Mouse (Mus musculus) heart, embryonic 16.5 days (tissue): ENCODE data around the gene Btbd35f29. TPM values are rescaled to one million over a fixed set of nuclear protein-coding genes. Genes with fewer than 3 reads are reported as not detected.
"Not testable (repeated sequence)": the region's sequence is repeated elsewhere in the genome, so short reads cannot be mapped to it uniquely, and the experiment has no call there.

Experiments
- ATAC-seq: fragments of 200-750 bp; cut with Nextera tagmentation; replicated peaks from 2 replicates; pipeline ENCODE4 v1.8.0; 2017; ENCODE audit warnings: moderate number of reproducible peaks; ENCODE audit not compliant: insufficient read depth, low FRiP score; ENCODE audit errors: extremely low read depth
- H3K27ac ChIP-seq: fragments of 300-500 bp; sonication (generic); 2 replicates; pipeline ENCODE4 v1.5.1; 2014; ENCODE audit warnings: mild to moderate bottlenecking, low read length, control low read depth, moderate library complexity
- H3K27me3 ChIP-seq: fragments of 300-500 bp; sonication (generic); 2 replicates; pipeline ENCODE4 v1.6.1; 2014; ENCODE audit warnings: low read length, mixed read lengths; ENCODE audit not compliant: control insufficient read depth, insufficient read depth
- H3K36me3 ChIP-seq: fragments of 300-500 bp; sonication (generic); 2 replicates; pipeline ENCODE4 v1.6.1; 2014; ENCODE audit not compliant: control insufficient read depth, insufficient read depth
- H3K4me1 ChIP-seq: fragments of 300-500 bp; sonication (generic); 2 replicates; pipeline ENCODE4 v1.6.1; 2014; ENCODE audit warnings: low read length, mixed read lengths; ENCODE audit not compliant: control insufficient read depth, insufficient read depth
- H3K4me2 ChIP-seq: fragments of 300-500 bp; sonication (generic); 2 replicates; pipeline ENCODE4 v1.6.1; 2014; ENCODE audit warnings: low read depth, mild to moderate bottlenecking, control low read depth, low read length
- H3K4me3 ChIP-seq: fragments of 300-500 bp; sonication (generic); 2 replicates; pipeline ENCODE4 v1.5.1; 2014; ENCODE audit warnings: mild to moderate bottlenecking, control low read depth, low read length
- H3K9ac ChIP-seq: fragments of 300-500 bp; sonication (generic); 2 replicates; pipeline ENCODE4 v1.6.1; 2014; ENCODE audit warnings: low read length, control low read depth
- H3K9me3 ChIP-seq: fragments of 300-500 bp; sonication (generic); replicated peaks from 2 replicates; pipeline ENCODE4 v1.6.1; 2016; ENCODE audit warnings: low read length; ENCODE audit not compliant: control insufficient read depth
- WGBS: fragments of 180-500 bp; shearing (Covaris S2); extraction: QIAGEN DNeasy Blood & Tissue Kit; methylation state at CpG from one replicate; pipeline ENCODE4 v1.1.7; 2014; 5-methylcytosine and 5-hydroxymethylcytosine counted together
- polyA plus RNA-seq: library from polyadenylated mRNA; unstranded; fragments of >200 nt; fragmentation: Nextera tagmentation; extraction: Ambion mirVana; gene quantifications from 2 replicates; pipeline ENCODE4 v1.2.1, GENCODE M21; 2015

Gene Btbd35f29
- polyA plus RNA-seq = not detected in 2 replicates

DNA sequence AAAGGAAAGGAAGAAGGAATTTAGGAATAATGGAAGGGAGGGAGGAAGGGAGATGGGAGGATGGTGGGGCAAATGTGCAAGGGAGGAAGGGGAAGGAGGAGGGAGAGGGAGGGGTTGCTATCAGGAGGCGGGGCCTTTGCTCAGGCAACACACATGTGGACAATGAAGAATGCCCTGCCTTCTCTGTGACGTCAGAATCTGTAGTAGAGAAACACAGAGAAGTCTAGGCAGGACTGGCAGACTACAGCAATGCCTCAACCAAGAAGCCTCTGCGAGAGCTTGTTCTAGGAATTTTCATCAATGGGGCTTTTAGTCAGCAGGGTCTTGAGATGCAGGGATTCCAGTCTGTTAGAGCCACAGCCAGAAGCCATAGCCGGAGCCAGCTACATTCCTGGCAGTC is at the start of gene Btbd35f29:
Gene Btbd35f29, plus strand, starts transcription at position 301 of the 400 bp plus-strand sequence.
- not testable (repeated sequence) for H3K4me3 ChIP-seq, ATAC-seq, H3K27ac ChIP-seq, H3K9me3 ChIP-seq, H3K27me3 ChIP-seq, H3K4me2 ChIP-seq, H3K9ac ChIP-seq, H3K36me3 ChIP-seq, H3K4me1 ChIP-seq
- WGBS = no CpG with 5 or more reads among the region's 4 CpGs

DNA sequence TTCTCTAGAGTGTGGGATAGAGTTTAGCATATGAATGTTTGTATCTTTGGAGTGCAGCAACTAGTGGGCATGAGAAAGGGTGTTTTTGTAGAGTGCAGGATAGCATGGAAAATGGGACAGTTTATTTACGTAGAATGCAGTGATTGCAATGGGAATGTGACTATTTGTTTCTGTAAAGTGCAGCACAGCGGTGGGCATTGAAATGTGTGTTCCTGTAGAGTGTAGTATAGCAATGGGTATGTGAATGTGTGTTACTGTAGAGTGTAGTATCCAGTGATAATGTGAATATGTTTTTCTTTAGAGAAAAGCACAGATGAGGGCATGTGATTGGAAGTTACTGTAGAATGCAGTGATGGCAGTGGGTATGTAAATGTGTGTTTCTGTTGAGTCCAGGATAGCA is 23.9 kb downstream of the Btbd35f29 start:
- 77% methylated on average over 2 of the region's 2 CpGs for WGBS

DNA sequence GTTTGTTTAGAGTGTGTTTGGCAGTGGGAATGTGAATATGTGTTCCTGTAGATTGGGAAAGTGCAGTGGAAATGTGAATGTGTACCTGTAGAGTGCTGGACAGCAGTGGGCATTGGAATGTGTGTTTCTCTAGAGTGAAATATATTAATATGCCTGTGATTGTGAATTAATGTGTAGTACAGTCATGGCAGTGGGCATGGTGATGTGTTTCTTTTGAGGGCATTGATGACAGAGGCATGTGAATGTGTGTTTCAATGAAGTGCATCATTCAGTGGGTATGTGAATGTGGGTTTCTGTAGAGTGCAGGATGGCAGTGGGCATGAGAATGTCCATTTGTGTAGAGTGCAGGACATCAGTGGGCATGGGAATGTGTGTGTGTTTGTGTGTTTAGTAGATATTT is 27.7 kb downstream of the Btbd35f29 start:
- H3K4me3 ChIP-seq, H3K4me1 ChIP-seq, H3K4me2 ChIP-seq, ATAC-seq, H3K27ac ChIP-seq, H3K36me3 ChIP-seq, H3K27me3 ChIP-seq, H3K9ac ChIP-seq: not testable (repeated sequence)
- H3K9me3 ChIP-seq = peaks cover 13% of the 10 kb centered on the region

More for the DNA sequence above, 23.9 kb downstream of the Btbd35f29 start:
- H3K27ac ChIP-seq, H3K9ac ChIP-seq, ATAC-seq, H3K36me3 ChIP-seq, H3K4me1 ChIP-seq, H3K27me3 ChIP-seq, H3K4me3 ChIP-seq, H3K4me2 ChIP-seq: not testable (repeated sequence)
- peaks cover 11% of the 10 kb centered on the region for H3K9me3 ChIP-seq

DNA sequence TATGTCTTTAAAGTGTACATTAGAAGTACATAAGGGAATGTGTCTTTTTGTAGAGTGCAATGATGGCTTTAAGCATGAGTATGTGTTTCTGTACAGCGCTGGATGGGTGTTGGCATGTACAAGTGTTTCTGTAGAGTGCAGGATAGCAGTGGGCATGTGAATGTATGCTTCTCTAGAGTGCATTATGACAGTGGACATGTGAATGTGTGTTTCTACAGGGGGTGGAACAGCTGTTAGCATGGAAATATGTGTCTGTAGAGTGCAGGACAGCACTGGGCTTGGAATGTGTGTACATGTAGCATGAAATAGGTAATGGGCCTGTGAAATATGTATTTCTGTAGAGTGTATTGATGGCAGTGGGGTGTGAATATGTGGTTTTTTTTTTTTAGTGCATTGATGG is 28.4 kb downstream of the Btbd35f29 start:
- peaks cover 13% of the 10 kb centered on the region for H3K9me3 ChIP-seq
- not testable (repeated sequence) for H3K9ac ChIP-seq, H3K36me3 ChIP-seq, H3K4me3 ChIP-seq, H3K27ac ChIP-seq, H3K4me1 ChIP-seq, H3K4me2 ChIP-seq, H3K27me3 ChIP-seq, ATAC-seq
- 67% methylated on average over 1 of the region's 1 CpGs for WGBS

DNA sequence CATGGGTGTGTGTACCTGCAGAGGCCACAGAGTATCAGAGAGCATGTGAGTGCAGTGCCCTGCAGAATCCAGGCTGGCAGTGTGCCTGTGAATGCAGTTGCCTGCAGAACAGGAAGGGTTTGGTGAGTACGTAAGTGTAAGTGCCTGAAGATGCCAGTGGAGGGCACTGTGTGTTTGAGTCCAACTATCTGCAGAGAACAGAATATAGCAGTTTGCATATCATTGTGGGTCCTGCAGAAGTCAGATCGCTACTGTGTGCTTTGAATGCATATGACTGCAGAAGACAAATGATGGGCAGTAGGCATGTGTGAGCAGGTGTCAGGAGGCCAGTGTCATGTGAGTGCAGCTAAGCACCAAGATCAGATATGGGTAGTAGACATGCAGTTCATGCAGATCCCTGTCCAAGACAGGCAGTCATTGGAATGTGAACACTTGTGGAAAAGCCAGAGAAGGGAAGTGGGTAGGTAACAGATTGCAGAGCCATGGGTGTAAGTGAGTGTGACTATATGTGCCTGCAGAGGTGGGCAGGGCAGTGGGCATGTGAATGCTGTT is 41.1 kb downstream of the Btbd35f29 start:
- ATAC-seq, H3K4me2 ChIP-seq, H3K4me1 ChIP-seq, H3K36me3 ChIP-seq, H3K27me3 ChIP-seq, H3K27ac ChIP-seq, H3K9ac ChIP-seq, H3K4me3 ChIP-seq: not testable (repeated sequence)
- 69% methylated on average over 2 of the region's 2 CpGs for WGBS
- peaks cover 23% of the 10 kb centered on the region for H3K9me3 ChIP-seq

DNA sequence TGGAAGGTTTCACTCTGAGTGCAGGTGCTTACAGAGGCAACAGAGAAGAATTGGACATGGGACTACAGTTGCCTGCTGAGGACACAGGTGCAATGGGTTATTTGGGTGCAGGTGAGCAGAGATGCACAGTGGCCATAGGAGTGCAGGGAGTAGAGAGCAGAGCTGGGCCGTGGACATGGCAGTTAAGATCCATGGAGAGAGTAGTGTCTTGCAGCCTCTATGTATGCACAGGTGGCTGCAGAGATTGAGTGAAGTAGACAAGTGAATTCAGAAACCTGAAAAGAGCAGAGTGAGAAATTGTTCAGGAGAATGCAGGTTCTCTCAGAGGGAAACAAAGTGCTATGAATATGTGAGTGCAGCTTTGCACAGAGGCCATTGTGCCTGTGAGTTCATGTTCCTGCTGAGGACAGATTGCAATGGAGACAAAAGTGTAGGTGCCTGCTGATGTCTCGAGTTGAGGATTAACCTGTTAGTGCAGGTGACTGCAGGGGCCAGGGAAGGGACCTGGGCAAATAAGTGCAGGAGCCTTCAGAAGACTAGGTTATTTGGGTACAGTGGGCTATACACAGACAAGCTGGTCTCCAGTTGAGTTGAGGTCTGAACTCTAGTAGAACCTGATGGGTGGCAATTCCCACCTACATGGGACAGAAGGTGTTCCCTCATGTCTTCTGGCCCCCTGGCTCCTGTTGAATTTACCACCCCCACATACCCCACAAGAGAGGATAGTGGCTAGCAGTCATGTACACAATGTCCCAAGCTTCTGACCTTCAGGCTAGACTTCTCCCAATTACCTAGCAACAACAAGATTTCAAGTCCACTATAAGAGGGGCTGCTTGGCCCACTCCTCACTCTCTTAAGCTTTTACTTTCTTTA is 42.2 kb downstream of the Btbd35f29 start:
- H3K4me2 ChIP-seq, H3K27ac ChIP-seq, H3K9ac ChIP-seq, H3K36me3 ChIP-seq, H3K4me3 ChIP-seq, H3K27me3 ChIP-seq, H3K4me1 ChIP-seq, ATAC-seq: not testable (repeated sequence)
- peaks cover 27% of the 10 kb centered on the region for H3K9me3 ChIP-seq
- 42% methylated on average over 2 of the region's 2 CpGs for WGBS

DNA sequence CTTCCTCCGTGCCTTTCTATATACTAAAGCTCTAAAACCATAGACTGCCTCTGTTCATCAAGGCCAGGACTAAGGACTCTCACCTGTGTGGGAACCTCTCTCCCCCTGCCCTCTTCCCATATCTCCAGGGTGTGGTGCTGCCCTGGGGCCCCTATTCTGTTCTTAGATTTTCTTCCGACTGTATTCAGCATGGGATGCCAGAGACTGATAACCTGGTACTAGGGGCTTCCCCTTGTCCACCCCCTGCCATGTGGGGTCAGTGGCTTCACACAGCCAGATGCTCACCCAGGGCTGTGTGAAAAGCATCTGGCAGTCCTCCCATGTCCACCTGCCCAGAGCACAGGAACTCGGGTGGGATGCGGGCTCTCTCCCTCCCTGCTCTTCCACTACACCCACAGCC is 43.1 kb downstream of the Btbd35f29 start:
- not testable (repeated sequence) for H3K4me1 ChIP-seq, H3K4me3 ChIP-seq, H3K27me3 ChIP-seq, H3K36me3 ChIP-seq, H3K4me2 ChIP-seq, H3K9ac ChIP-seq, H3K27ac ChIP-seq, ATAC-seq
- 75% methylated on average over 4 of the region's 4 CpGs for WGBS
- H3K9me3 ChIP-seq = peaks cover 28% of the 10 kb centered on the region

DNA sequence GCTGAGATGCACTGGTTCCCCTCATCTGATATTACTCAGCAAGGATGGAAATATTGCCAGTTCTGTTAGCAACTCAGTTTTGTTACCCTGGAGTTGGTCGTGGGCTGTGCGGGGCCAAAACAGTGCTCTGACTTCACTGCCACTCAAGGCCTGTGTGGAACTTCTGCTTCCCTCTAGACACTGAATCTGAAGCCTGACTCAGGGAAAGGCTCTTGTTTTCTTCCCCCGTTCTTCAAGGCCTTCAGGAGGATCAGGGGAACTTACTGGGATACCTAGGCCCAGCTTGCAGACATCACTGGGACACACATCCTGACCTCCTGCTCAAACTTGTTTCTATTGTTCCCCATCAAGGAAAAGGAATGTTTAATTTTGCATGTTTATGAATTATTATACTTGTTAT is 45.2 kb downstream of the Btbd35f29 start:
- not testable (repeated sequence) for H3K27ac ChIP-seq, H3K4me2 ChIP-seq, H3K27me3 ChIP-seq, H3K9ac ChIP-seq, H3K4me1 ChIP-seq, ATAC-seq, H3K4me3 ChIP-seq, H3K36me3 ChIP-seq
- peaks cover 28% of the 10 kb centered on the region for H3K9me3 ChIP-seq
- 66% methylated on average over 3 of the region's 3 CpGs for WGBS

DNA sequence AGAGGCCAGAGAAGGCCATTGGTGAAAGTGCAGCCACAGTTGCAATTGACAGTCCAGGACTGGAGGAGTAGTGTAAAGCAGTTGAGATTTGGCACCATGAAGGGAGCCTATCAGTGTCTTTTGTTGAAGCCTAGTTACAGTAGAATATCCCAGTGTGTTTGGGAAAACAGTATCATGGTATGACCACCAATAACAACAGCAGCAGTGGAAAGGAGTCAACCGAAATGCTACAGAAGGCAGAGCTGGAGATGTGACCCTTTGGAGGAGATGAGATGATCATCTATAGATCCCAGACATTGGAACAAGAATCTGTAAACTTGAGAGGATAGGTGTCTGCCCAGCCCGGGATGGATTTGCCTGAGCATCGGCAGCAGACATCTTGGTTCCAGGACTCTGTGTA is 47.7 kb downstream of the Btbd35f29 start:
- H3K9me3 ChIP-seq = peaks cover 20% of the 10 kb centered on the region
- ATAC-seq, H3K4me3 ChIP-seq, H3K9ac ChIP-seq, H3K36me3 ChIP-seq, H3K27ac ChIP-seq, H3K4me2 ChIP-seq, H3K4me1 ChIP-seq, H3K27me3 ChIP-seq: not testable (repeated sequence)
- 86% methylated on average over 2 of the region's 3 CpGs for WGBS
